Mouse (Mus musculus): ENCODE data around the gene Ccdc57. TPM values are rescaled to one million over a fixed set of nuclear protein-coding genes. Genes with fewer than 3 reads are reported as not detected.

Gene Ccdc57
- polyA plus RNA-seq (2014; fragmentation: Illumina TruSeq; extraction: RNeasy Lipid Tissue Mini Kit (QIAGEN cat#74804); ENCODE audit: low read depth, low replicate concordance), result 8.3 TPM

GRCm38 (mm10) chr11:120932564-120933398 lies at the start of gene Ccdc57:
Gene Ccdc57 (minus strand): TSS chr11:120932872.

GRCm38 (mm10) chr11:120948328-120948727 lies 15.7 kb upstream of the Ccdc57 start, which contains the start of gene Slc16a3:
Gene Slc16a3 (plus strand): TSS chr11:120948480.

DNA sequence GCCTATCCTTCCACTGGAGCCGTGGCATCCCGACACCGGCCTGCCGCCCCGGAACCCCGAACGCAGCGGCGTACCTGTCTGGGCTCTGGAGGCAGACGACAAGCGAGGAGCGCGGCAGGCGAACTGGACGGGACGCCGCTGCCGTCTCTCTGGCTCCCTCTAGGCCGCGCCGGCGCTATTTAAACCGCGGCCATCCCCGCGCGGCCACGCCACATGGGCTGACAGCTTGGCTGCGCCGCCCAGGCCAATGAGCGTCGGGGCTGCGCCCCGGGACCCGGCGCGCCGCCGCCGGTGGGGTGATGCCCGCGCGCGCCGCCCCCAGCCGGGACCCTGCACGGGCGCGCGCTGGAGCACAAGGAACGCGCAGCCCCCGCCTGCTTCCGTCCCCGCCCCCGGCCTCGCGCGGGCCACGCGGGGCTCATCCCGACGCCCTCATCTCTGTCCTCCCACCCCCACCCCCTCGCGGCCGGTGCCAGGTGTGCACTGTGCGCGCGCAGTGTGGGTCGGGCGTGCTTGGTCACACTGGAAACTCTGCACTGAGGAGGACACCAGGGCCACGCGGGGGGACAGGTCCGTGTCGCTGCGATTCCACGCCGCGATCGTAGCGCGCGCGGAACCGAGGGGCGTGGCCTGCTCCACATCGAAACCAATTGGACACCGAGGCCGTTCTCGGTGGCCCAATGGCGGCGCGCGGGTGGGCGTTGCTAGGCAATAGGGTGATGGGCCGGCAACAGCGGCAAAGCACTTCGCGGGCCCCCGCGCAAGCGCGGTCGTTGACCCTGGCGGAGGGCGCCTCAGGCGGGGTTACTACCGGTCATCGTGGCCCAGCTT lies 108.5 kb downstream of the Ccdc57 start, which contains the start of gene Fasn:
TSS of gene Fasn (minus strand) at position 592 of the 831 bp plus-strand sequence.

DNA sequence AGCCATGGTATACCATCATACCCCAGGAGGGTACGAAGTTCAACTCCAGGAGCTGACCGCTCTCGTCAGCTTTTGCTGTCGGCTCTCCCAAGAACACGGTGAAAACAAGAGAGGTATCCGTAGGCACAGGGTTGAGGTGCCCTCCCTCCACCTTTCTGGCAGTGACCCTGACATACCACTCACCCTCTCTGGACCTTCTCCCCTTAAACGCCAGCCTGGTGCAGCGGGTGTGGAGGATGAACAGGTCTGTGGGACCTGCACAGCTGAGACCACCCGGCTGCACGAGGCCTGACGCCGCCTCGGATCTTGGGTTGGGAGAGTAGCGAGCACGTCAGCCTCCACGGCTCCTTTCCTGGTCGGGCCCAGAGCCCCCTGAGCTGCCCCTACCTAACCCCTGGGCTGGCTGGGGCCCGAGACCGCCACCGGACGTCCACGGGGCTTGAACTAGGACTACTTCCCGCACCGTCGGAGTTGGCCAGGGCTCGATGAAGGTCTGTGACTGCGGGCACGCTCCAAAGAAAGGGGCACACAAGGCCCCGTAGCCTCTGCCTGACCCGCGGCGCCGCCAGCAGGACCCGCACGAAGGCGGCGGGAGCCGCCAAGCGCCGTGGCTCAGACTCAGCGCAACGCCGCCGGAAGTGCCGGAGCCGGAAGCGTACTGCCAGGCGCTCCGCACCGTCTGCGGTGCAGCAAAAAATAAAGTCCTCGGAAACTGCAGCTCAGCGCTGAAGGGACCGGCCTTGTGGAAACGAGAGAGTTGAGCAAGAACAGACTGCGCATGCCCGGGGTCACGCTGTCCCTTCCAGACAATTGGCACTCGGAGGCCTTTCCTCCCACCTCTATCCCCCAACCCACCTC lies 136.7 kb downstream of the Ccdc57 start, which contains the start of gene Dus1l:
TSS of gene Dus1l (minus strand) at position 648 of the 858 bp plus-strand sequence.

DNA sequence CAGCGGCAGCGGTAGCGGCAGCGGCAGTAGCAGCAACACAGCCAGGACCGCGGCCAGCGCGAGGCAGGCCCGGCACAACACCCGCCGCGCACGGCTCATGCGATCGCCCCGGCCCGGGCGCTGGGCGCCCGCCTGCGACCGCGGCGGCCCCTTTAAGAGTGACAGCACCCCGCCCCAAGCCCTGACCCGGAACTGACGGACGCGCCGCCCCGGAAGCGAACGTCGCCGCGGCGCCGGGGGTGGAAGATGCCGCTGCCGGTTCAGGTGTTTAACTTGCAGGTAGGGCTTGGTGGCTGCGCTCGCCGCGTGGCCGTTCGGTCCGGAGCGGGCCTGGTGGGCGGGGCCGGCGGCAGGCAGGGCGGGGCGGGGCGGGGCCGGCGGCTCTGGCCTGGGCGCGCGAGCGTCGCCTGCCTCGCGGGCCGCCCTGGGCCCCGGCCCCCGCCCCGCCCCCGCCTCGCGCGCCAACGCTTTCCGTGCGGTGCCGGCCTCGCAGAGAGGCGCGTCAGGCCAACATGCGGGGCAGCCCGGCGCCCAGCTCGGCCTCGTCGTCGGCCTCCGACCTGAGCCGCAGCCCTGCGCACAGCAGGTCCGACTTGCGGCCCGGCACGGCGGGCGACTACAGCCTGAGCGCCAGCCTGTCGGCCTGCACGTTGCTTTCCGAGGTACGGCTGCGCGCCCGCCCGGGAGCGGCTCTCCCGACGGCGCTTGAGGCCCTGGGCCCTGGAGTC lies 148.4 kb downstream of the Ccdc57 start, which contains the start of the genes Rfng and Gps1:
TSS of gene Rfng (minus strand) at position 144 of the 728 bp plus-strand sequence.
TSS of gene Gps1 (plus strand) at position 209 of the 728 bp plus-strand sequence.

Other genes with a start within 250 kb of the Ccdc57 start
- 2.4 TPM for gene Cenpx, start 219.1 kb downstream of the Ccdc57 start, polyA plus RNA-seq (2014; fragmentation: Illumina TruSeq; extraction: RNeasy Lipid Tissue Mini Kit (QIAGEN cat#74804); ENCODE audit: low read depth, low replicate concordance)
- 0.18 TPM for gene Lrrc45, start 218.9 kb downstream of the Ccdc57 start, polyA plus RNA-seq (2014; fragmentation: Illumina TruSeq; extraction: RNeasy Lipid Tissue Mini Kit (QIAGEN cat#74804); ENCODE audit: low read depth, low replicate concordance)
- gene Rac3, start 211.4 kb downstream of the Ccdc57 start, polyA plus RNA-seq (2014; fragmentation: Illumina TruSeq; extraction: RNeasy Lipid Tissue Mini Kit (QIAGEN cat#74804); ENCODE audit: low read depth, low replicate concordance), result not detected
- gene Dcxr, start 205.6 kb downstream of the Ccdc57 start, polyA plus RNA-seq (2014; fragmentation: Illumina TruSeq; extraction: RNeasy Lipid Tissue Mini Kit (QIAGEN cat#74804); ENCODE audit: low read depth, low replicate concordance), result not detected
- gene Cbr2, start 200.8 kb downstream of the Ccdc57 start, polyA plus RNA-seq (2014; fragmentation: Illumina TruSeq; extraction: RNeasy Lipid Tissue Mini Kit (QIAGEN cat#74804); ENCODE audit: low read depth, low replicate concordance), result 0.66 TPM
- gene Hmga1b, start 170.1 kb downstream of the Ccdc57 start, polyA plus RNA-seq (2014; fragmentation: Illumina TruSeq; extraction: RNeasy Lipid Tissue Mini Kit (QIAGEN cat#74804); ENCODE audit: low read depth, low replicate concordance), result not detected
- 0.21 TPM for gene Rfng, start 148.7 kb downstream of the Ccdc57 start, polyA plus RNA-seq (2014; fragmentation: Illumina TruSeq; extraction: RNeasy Lipid Tissue Mini Kit (QIAGEN cat#74804); ENCODE audit: low read depth, low replicate concordance)
- 39.3 TPM for gene Gps1, start 148.6 kb downstream of the Ccdc57 start, polyA plus RNA-seq (2014; fragmentation: Illumina TruSeq; extraction: RNeasy Lipid Tissue Mini Kit (QIAGEN cat#74804); ENCODE audit: low read depth, low replicate concordance)
- 9.6 TPM for gene Dus1l, start 136.5 kb downstream of the Ccdc57 start, polyA plus RNA-seq (2014; fragmentation: Illumina TruSeq; extraction: RNeasy Lipid Tissue Mini Kit (QIAGEN cat#74804); ENCODE audit: low read depth, low replicate concordance)
- gene Fasn, start 108.3 kb downstream of the Ccdc57 start, polyA plus RNA-seq (2014; fragmentation: Illumina TruSeq; extraction: RNeasy Lipid Tissue Mini Kit (QIAGEN cat#74804); ENCODE audit: low read depth, low replicate concordance), result 0.92 TPM
- 0.07 TPM for gene Slc16a3, start 15.6 kb upstream of the Ccdc57 start, polyA plus RNA-seq (2014; fragmentation: Illumina TruSeq; extraction: RNeasy Lipid Tissue Mini Kit (QIAGEN cat#74804); ENCODE audit: low read depth, low replicate concordance)
- gene Csnk1d, start 58.5 kb upstream of the Ccdc57 start, polyA plus RNA-seq (2014; fragmentation: Illumina TruSeq; extraction: RNeasy Lipid Tissue Mini Kit (QIAGEN cat#74804); ENCODE audit: low read depth, low replicate concordance), result 173 TPM
- gene Cd7, start 106.5 kb upstream of the Ccdc57 start, polyA plus RNA-seq (2014; fragmentation: Illumina TruSeq; extraction: RNeasy Lipid Tissue Mini Kit (QIAGEN cat#74804); ENCODE audit: low read depth, low replicate concordance), result not detected
- not detected for gene Sectm1b, start 130.7 kb upstream of the Ccdc57 start, polyA plus RNA-seq (2014; fragmentation: Illumina TruSeq; extraction: RNeasy Lipid Tissue Mini Kit (QIAGEN cat#74804); ENCODE audit: low read depth, low replicate concordance)
- gene Sectm1a, start 148.3 kb upstream of the Ccdc57 start, polyA plus RNA-seq (2014; fragmentation: Illumina TruSeq; extraction: RNeasy Lipid Tissue Mini Kit (QIAGEN cat#74804); ENCODE audit: low read depth, low replicate concordance), result 1.6 TPM
- gene Tex19.2, start 185.8 kb upstream of the Ccdc57 start, polyA plus RNA-seq (2014; fragmentation: Illumina TruSeq; extraction: RNeasy Lipid Tissue Mini Kit (QIAGEN cat#74804); ENCODE audit: low read depth, low replicate concordance), result 1.3 TPM
- 4.7 TPM for gene Tex19.1, start 213.3 kb upstream of the Ccdc57 start, polyA plus RNA-seq (2014; fragmentation: Illumina TruSeq; extraction: RNeasy Lipid Tissue Mini Kit (QIAGEN cat#74804); ENCODE audit: low read depth, low replicate concordance)
- not detected for gene Uts2r, start 227.4 kb upstream of the Ccdc57 start, polyA plus RNA-seq (2014; fragmentation: Illumina TruSeq; extraction: RNeasy Lipid Tissue Mini Kit (QIAGEN cat#74804); ENCODE audit: low read depth, low replicate concordance)

All from testis, adult 10 weeks (tissue).